Mouse (Mus musculus): ENCODE data around the gene Immt. TPM values are rescaled to one million over a fixed set of nuclear protein-coding genes. Genes with fewer than 3 reads are reported as not detected.
"Not testable (repeated sequence)": the region's sequence is repeated elsewhere in the genome, so short reads cannot be mapped to it uniquely, and the experiment has no call there.

The Immt gene
- polyA plus RNA-seq, 1 experiment from 2014 or later: 186 TPM

DNA sequence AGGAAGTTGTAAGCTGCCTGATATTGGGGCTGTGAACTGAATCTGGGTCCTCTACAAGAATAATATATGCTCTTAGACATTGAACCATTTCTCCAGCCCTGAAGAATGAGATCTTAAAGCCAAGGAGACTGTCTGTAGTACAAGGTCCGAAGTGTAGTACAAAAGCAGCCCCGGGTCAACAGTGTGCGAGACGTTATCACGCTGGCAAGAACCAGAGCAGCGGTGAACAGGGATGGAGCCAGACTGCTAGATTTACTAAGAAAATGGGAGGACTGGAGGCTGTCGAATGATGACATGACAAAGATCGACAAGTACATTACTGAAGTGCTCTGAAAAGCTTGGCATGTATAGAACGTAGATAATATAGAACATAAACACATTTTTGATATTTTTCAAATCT is 1.4 kb upstream of the Immt start:
- Histone ChIP-seq H3K27me3 (ENCODE audit: control insufficient read depth, insufficient read depth, low read length) (no peaks in the 10 kb centered on the region), H3K27ac (ENCODE audit: low read depth, low read length) (no peak overlapping the region), H3K9ac (ENCODE audit: low read depth, low read length) (no peak overlapping the region), H3K36me3 (ENCODE audit: control insufficient read depth, insufficient read depth, low read length) (no peaks in the 10 kb centered on the region), H3K4me2 (replicated peaks; ENCODE audit: low read depth, low read length) (no peak overlapping the region), H3K4me3 (ENCODE audit: low read depth, low read length) (no peak overlapping the region), H3K4me1 (replicated peaks; ENCODE audit: control insufficient read depth, insufficient read depth, low read length) (no peaks in the 10 kb centered on the region; the same call in 1 of the 2 replicates), H3K9me3 (ENCODE audit: control insufficient read depth, low read length) (no peaks in the 10 kb centered on the region)
- WGBS: 89% methylated on average over 9 of the region's 9 CpGs
- no peak for ATAC-seq (ENCODE audit: low FRiP score)
- DNase-seq (ENCODE audit: low spot score): no peak

DNA sequence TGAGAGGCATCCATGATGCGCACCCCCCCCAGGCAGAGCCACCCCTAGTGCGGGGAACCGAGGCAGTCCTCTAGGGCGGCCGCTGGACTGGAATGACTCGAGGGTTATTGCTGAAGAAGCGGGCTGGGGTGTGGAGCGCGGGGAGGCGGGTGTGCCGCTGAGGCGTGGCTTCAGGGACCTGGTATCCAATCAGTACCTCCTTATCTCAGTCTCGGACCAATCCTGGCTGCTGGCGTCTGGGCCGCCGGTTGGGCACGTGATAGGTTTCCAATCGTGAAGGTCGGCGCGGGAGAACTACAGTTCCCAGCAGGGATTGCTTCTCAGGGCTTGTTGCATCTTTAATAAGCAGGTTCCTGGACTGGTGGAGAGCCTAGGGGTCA is 440 bp downstream of the Immt start:
- no peaks in the 10 kb centered on the region for H3K27me3 ChIP-seq (ENCODE audit: control insufficient read depth, insufficient read depth, low read length)
- no peaks in the 10 kb centered on the region for H3K9me3 ChIP-seq (ENCODE audit: control insufficient read depth, low read length)
- H3K4me3 ChIP-seq (ENCODE audit: low read depth, low read length): peak overlapping the region; percentile 97
- no peaks in the 10 kb centered on the region; the same call in 1 of the 2 replicates for H3K4me1 ChIP-seq (replicated peaks; ENCODE audit: control insufficient read depth, insufficient read depth, low read length)
- H3K4me2 ChIP-seq (replicated peaks; ENCODE audit: low read depth, low read length): peak overlapping the region; percentile 42
- H3K36me3 ChIP-seq (ENCODE audit: control insufficient read depth, insufficient read depth, low read length): no peaks in the 10 kb centered on the region
- peak overlapping the region; percentile 87 for H3K9ac ChIP-seq (ENCODE audit: low read depth, low read length)
- DNase-seq (ENCODE audit: low spot score) (peak; percentile 93), ATAC-seq (ENCODE audit: low FRiP score) (peak; percentile 99)
- H3K27ac ChIP-seq (ENCODE audit: low read depth, low read length): peak overlapping the region; percentile 89
- under 1% methylated on average over 21 of the region's 21 CpGs for WGBS

DNA sequence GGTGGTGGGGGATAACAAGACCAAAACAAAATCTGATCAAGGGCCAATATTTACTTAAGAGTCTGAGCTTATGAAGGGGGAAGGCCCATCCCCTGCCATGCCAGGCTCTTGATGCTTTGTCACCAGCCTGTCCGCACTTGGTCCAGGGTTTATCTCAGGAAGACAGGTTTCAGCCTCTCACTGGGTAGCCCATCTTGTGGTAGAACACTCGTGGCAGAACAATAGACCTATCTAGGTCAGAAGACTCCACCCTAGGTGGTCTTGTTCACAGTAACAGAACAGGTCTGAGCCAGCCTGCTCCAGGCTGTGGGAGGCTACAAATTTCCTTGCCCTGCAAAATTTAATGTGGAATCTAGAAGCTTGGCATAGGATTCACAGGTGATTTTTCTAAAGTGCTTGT is 5.7 kb downstream of the Immt start:
- Histone ChIP-seq H3K27me3 (ENCODE audit: control insufficient read depth, insufficient read depth, low read length) (no peaks in the 10 kb centered on the region), H3K9ac (ENCODE audit: low read depth, low read length) (no peak overlapping the region), H3K4me3 (ENCODE audit: low read depth, low read length) (no peak overlapping the region), H3K9me3 (ENCODE audit: control insufficient read depth, low read length) (no peaks in the 10 kb centered on the region), H3K4me2 (replicated peaks; ENCODE audit: low read depth, low read length) (no peak overlapping the region), H3K36me3 (ENCODE audit: control insufficient read depth, insufficient read depth, low read length) (no peaks in the 10 kb centered on the region), H3K4me1 (replicated peaks; ENCODE audit: control insufficient read depth, insufficient read depth, low read length) (no peaks in the 10 kb centered on the region; the same call in 1 of the 2 replicates), H3K27ac (ENCODE audit: low read depth, low read length) (no peak overlapping the region)
- no peak for DNase-seq (ENCODE audit: low spot score)
- 70% methylated on average over 2 of the region's 2 CpGs for whole genome bisulfite sequencing
- ATAC-seq (ENCODE audit: low FRiP score): no peak

DNA sequence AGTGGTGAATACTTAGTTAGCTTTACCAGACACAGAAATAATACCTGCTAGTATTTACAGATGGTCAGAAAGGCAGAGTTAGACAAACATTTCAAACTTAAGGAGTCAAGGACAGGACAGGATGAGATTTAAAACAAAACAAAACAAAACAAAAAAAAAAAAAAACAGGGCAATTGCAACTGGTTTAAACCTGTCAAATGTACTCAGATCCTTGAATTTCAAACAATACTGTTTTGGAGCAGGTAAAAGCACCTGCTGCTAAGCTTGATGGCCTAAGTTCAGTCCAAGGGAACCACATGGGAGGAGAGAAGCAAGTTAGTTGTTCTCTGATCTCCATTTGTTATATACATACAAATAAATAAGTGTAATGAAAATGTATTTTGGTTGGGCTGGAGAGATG is 8.7 kb downstream of the Immt start:
- DNase-seq (ENCODE audit: low spot score) (no peak), ATAC-seq (ENCODE audit: low FRiP score) (no peak)
- H3K4me3 ChIP-seq (ENCODE audit: low read depth, low read length): no peak overlapping the region
- H3K27me3 ChIP-seq (ENCODE audit: control insufficient read depth, insufficient read depth, low read length): no peaks in the 10 kb centered on the region
- H3K4me2 ChIP-seq (replicated peaks; ENCODE audit: low read depth, low read length): no peak overlapping the region
- H3K9ac ChIP-seq (ENCODE audit: low read depth, low read length): no peak overlapping the region
- H3K4me1 ChIP-seq (replicated peaks; ENCODE audit: control insufficient read depth, insufficient read depth, low read length): no peaks in the 10 kb centered on the region
- no peaks in the 10 kb centered on the region for H3K9me3 ChIP-seq (ENCODE audit: control insufficient read depth, low read length)
- no peaks in the 10 kb centered on the region for H3K36me3 ChIP-seq (ENCODE audit: control insufficient read depth, insufficient read depth, low read length)
- H3K27ac ChIP-seq (ENCODE audit: low read depth, low read length): no peak overlapping the region

DNA sequence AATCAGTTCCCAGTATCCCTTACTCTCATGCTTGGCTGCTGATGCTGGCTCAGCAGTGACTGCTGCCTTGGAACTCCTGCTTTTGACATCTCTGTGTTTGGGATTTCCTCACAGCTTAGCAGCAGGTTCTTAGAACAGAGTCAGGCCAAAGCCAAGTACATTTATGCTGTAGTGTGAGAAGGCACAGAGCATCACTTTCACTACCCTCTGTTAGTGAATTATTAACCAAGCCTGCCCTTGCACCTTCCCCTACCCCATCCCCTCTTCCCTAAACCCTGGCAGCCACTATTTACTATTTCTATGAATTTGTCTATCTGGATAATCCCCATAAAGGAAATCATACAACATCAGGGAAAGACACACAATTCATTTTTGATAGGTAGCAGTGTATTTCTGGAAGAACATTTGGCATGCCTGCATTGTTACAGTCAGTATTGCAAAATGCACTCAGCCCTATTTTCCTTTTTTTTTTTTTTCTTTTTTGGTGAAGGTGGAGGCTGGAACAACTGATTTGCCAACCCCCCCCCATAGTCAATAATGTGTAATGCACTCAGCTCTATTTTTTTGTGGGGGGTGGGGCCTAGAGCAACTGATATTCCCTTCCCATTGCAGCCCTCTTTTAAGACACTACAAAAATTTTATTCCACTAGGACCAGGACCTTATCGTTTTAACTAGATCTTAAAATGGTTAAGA is 9.6 kb downstream of the Immt start:
- Histone ChIP-seq H3K27me3 (ENCODE audit: control insufficient read depth, insufficient read depth, low read length) (no peaks in the 10 kb centered on the region), H3K4me3 (ENCODE audit: low read depth, low read length) (no peak overlapping the region), H3K4me2 (replicated peaks; ENCODE audit: low read depth, low read length) (no peak overlapping the region), H3K4me1 (replicated peaks; ENCODE audit: control insufficient read depth, insufficient read depth, low read length) (no peaks in the 10 kb centered on the region), H3K9ac (ENCODE audit: low read depth, low read length) (no peak overlapping the region), H3K27ac (ENCODE audit: low read depth, low read length) (no peak overlapping the region), H3K9me3 (ENCODE audit: control insufficient read depth, low read length) (no peaks in the 10 kb centered on the region), H3K36me3 (ENCODE audit: control insufficient read depth, insufficient read depth, low read length) (no peaks in the 10 kb centered on the region)
- DNase-seq (ENCODE audit: low spot score): no peak
- no peak for ATAC-seq (ENCODE audit: low FRiP score)
- 89% methylated on average over 1 of the region's 1 CpGs for WGBS

DNA sequence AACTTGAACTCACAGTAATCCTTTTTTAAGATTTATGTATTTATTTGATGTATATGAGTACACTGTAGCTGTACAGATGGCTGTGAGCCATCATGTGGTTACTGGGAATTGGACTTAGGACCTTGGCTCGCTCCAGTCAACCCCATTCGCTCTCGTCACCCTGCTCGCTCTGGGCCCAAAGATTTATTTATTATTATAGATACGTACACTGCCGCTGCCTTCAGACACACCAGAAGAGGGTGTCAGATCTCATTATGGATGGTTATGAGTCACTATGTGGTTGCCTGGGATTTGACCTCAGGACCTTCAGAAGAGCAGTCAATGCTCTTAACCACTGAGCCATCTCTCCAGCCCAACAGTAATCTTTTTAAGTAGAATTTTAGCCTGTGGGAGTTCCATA is 15.8 kb downstream of the Immt start:
- not testable (repeated sequence) for H3K27me3 ChIP-seq (ENCODE audit: control insufficient read depth, insufficient read depth, low read length); DNase-seq (ENCODE audit: low spot score); H3K9me3 ChIP-seq (ENCODE audit: control insufficient read depth, low read length); ATAC-seq (ENCODE audit: low FRiP score); H3K27ac ChIP-seq (ENCODE audit: low read depth, low read length); H3K4me1 ChIP-seq (replicated peaks; ENCODE audit: control insufficient read depth, insufficient read depth, low read length); H3K9ac ChIP-seq (ENCODE audit: low read depth, low read length); H3K4me2 ChIP-seq (replicated peaks; ENCODE audit: low read depth, low read length); H3K4me3 ChIP-seq (ENCODE audit: low read depth, low read length); H3K36me3 ChIP-seq (ENCODE audit: control insufficient read depth, insufficient read depth, low read length)
- WGBS: 93% methylated on average over 6 of the region's 6 CpGs

DNA sequence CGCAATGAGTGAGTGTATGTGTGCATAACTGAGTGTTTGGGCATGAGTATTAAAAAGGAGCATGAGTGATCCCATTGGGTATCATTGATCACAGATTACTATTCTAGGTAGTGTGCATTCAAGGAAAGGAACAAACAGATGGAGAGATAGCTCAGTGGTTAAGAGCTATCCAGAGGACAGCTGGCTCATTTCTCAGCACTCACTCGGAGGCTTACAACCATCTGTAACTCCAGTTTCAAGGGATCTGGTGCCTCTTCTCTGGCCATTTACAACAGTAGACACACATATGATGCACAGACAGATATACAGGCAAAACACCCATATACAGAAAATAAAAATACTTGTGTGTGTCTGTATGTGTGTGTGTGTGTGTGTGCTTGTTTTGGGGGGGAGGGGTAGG is 36.6 kb downstream of the Immt start:
- Histone ChIP-seq H3K9ac (ENCODE audit: low read depth, low read length) (no peak overlapping the region), H3K4me2 (replicated peaks; ENCODE audit: low read depth, low read length) (no peak overlapping the region), H3K27me3 (ENCODE audit: control insufficient read depth, insufficient read depth, low read length) (no peaks in the 10 kb centered on the region), H3K4me1 (replicated peaks; ENCODE audit: control insufficient read depth, insufficient read depth, low read length) (no peaks in the 10 kb centered on the region), H3K27ac (ENCODE audit: low read depth, low read length) (no peak overlapping the region), H3K9me3 (ENCODE audit: control insufficient read depth, low read length) (no peaks in the 10 kb centered on the region), H3K36me3 (ENCODE audit: control insufficient read depth, insufficient read depth, low read length) (peaks cover 16% of the 10 kb centered on the region; the same call in 1 of the 2 replicates), H3K4me3 (ENCODE audit: low read depth, low read length) (no peak overlapping the region)
- 94% methylated on average over 2 of the region's 2 CpGs for WGBS
- ATAC-seq (ENCODE audit: low FRiP score): no peak
- no peak for DNase-seq (ENCODE audit: low spot score)

DNA sequence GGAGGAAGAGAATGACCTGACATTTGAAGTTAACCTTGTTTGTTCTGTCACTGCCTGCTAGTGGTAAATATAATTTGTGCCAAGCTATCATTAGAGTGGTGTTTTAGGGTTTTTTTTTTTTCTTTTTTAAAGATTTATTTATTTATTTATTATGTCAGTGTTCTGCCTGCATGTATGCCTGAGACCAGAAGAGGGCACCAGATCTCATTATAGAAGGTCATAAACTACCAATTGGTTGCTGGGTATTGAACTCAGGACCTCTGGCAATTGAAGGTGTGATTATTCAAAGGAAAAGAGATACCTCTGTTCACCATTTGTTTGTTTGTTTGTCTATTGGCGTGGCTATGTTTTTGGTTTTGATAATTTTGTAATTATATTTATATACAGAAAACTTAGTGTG is 37.7 kb downstream of the Immt start:
- Histone ChIP-seq H3K4me2 (replicated peaks; ENCODE audit: low read depth, low read length) (no peak overlapping the region), H3K9ac (ENCODE audit: low read depth, low read length) (no peak overlapping the region), H3K4me3 (ENCODE audit: low read depth, low read length) (no peak overlapping the region), H3K27ac (ENCODE audit: low read depth, low read length) (no peak overlapping the region), H3K27me3 (ENCODE audit: control insufficient read depth, insufficient read depth, low read length) (no peaks in the 10 kb centered on the region), H3K4me1 (replicated peaks; ENCODE audit: control insufficient read depth, insufficient read depth, low read length) (no peaks in the 10 kb centered on the region), H3K36me3 (ENCODE audit: control insufficient read depth, insufficient read depth, low read length) (peaks cover 11% of the 10 kb centered on the region; the same call in 1 of the 2 replicates), H3K9me3 (ENCODE audit: control insufficient read depth, low read length) (no peaks in the 10 kb centered on the region)
- ATAC-seq (ENCODE audit: low FRiP score) (no peak), DNase-seq (ENCODE audit: low spot score) (no peak)
- 95% methylated on average over 1 of the region's 1 CpGs for WGBS

DNA sequence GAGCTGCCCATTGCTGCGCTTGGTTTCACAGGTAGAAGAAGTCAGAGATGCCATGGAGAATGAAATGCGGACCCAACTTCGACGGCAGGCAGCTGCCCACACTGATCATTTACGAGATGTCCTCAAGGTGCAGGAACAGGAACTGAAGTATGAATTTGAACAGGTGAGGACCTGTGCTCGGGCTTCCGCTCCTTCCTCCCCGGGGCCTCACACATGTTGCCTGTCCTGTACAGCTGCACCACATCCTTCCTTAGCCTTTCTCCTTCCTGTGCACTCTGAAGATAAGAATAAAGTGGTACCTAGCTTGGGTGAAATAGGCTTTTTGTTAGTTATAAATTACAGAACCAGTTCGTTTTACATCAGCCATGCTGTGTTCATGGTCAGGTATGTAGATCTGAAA is 40.3 kb downstream of the Immt start:
- Histone ChIP-seq H3K9me3 (ENCODE audit: control insufficient read depth, low read length) (no peaks in the 10 kb centered on the region), H3K4me3 (ENCODE audit: low read depth, low read length) (no peak overlapping the region), H3K4me2 (replicated peaks; ENCODE audit: low read depth, low read length) (no peak overlapping the region), H3K36me3 (ENCODE audit: control insufficient read depth, insufficient read depth, low read length) (0 out of 2 replicates have a peak, but pooled peaks cover 4% of the 10 kb centered on the region), H3K27ac (ENCODE audit: low read depth, low read length) (no peak overlapping the region), H3K27me3 (ENCODE audit: control insufficient read depth, insufficient read depth, low read length) (no peaks in the 10 kb centered on the region), H3K4me1 (replicated peaks; ENCODE audit: control insufficient read depth, insufficient read depth, low read length) (no peaks in the 10 kb centered on the region), H3K9ac (ENCODE audit: low read depth, low read length) (no peak overlapping the region)
- 94% methylated on average over 9 of the region's 9 CpGs for WGBS
- ATAC-seq (ENCODE audit: low FRiP score): no peak
- DNase-seq (ENCODE audit: low spot score): no peak
